Mouse (Mus musculus) kidney, postnatal 36 days (tissue): ENCODE measurements around the gene Mcl1.
"Not testable (repeated sequence)": the region's sequence is repeated elsewhere in the genome, so short reads cannot be mapped to it uniquely, and the experiment has no call there.

Source experiments
- DNase-seq, 2 experiments: peaks; one replicate each; pipeline ENCODE4 v3.0.0; 2021 to 2022; ENCODE audit warnings: mixed read lengths in 2 of 2

Mcl1 gene

GRCm38 (mm10) chr3:95668589-95669308 lies 10.2 kb downstream of the Mcl1 start:
- peak in 1 of 2 experiments; percentile 37 for DNase-seq

- no peak for DNase-seq
Observed at GRCm38 (mm10) chr3:95669309-95669665, 10.7 kb downstream of the Mcl1 start.

- not testable (repeated sequence) for DNase-seq
Observed at GRCm38 (mm10) chr3:95670419-95670818, 11.8 kb downstream of the Mcl1 start.

GRCm38 (mm10) chr3:95671201-95671600 lies 12.6 kb downstream of the Mcl1 start:
- DNase-seq, result no peak

DNA sequence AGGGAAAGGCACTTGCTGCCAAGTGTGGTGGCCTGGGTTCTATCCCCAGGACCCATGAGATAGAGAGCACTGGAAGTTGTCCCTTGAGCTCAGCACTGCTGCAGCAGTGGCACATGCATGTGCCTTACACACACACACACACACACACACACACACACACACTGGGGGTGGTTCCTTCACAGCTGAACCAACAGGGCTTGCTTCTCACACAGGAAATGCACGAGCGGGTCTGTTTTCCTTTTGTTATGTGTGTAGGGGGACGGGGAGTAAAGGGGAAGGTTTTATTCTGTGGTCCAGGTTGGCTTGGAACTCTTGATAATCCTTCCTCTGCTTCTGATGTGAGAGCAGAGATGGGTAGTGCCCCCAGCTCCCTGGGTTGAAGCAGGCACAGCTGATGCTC lies 13.9 kb downstream of the Mcl1 start:
- DNase-seq, result peak in 1 of 2 experiments; percentile 46

DNA sequence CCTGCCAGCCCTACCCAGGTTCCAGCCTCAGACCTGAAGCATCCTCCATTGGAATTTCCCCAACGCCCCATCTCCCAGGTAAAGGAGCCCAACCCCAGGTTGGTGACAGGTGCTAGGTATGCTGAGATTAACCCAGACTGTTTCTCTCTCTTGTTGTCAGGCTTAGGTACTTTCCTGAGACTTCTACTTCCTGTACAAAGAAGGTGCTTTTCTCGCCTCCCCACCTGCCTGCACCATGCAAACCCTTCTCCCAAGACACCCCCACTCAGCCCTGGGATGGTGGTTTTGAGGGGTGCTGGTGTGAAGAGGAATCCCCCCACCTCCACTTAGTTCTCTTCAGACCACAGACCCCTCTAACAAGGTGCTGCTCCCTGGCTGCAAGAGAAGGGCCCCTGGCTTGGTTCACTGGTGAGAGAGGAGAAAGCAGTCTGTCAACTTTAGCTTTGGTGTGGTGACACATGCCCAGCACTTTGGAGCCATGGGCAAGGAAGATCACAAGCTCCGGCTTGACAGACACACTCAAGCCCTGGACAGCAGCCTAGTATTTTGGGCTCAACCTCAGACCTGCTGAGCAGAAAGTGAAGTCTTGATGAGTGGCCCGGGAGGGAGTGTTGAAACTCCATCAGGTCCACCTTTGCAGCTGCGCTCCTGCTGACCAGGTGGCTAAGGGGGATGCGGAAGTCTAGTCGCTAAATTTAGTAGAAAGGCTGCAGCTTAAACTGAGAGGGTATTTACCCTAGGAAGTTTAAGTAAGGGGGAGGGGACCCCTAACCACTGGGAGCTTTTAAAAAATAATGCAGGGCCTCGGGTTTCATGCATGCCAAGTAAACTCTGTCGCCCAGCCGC lies 14.5 kb downstream of the Mcl1 start:
- DNase-seq, result no peak

- DNase-seq, result peak in 1 of 2 experiments; percentile 39
Observed at GRCm38 (mm10) chr3:95673707-95674211, 15.2 kb downstream of the Mcl1 start.

GRCm38 (mm10) chr3:95674236-95674635 lies 15.6 kb downstream of the Mcl1 start:
- peak; percentile 79 to 89 for DNase-seq

- peak; percentile 79 to 86 for DNase-seq
Observed at GRCm38 (mm10) chr3:95674812-95675211, 16.2 kb downstream of the Mcl1 start.

DNA sequence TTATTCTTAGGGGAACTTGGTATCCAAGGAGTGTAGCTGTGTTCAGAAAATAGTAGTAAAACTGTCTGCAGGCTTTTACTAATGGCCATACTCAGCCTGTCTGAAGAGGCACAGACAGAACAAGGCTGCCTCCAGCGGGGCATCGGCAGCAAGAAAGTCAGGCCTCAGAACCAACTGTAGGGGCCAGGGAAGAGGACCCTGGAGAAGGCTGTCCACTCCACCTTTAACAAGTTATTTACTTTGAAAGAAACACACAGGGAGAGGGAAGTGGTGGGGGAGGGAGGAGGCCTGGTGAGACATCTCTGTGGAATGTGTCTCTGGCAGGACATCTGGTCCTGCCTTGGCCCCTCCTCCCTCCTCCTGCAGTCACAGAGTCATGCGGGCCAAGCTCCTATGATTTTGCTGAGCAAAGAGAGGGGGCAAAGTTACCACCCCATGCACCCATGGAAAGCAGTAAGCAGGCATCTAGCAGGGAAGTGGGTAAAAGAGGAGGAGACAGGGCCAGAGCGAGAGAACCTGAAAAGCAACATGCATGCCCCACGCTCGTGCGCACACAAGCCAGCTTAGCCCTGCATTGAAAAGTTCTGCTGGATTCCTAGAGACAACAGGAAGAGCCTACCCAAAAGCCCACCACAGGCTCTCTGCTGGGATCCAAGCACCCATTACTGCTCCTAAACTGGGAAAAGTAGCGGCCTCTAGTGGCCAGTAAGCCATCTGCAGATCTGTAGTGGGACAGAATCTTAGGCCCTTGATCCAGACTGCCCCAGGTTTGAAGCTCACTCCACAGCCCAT lies 16.9 kb downstream of the Mcl1 start:
- DNase-seq, result peak; percentile 90 to 96

DNA sequence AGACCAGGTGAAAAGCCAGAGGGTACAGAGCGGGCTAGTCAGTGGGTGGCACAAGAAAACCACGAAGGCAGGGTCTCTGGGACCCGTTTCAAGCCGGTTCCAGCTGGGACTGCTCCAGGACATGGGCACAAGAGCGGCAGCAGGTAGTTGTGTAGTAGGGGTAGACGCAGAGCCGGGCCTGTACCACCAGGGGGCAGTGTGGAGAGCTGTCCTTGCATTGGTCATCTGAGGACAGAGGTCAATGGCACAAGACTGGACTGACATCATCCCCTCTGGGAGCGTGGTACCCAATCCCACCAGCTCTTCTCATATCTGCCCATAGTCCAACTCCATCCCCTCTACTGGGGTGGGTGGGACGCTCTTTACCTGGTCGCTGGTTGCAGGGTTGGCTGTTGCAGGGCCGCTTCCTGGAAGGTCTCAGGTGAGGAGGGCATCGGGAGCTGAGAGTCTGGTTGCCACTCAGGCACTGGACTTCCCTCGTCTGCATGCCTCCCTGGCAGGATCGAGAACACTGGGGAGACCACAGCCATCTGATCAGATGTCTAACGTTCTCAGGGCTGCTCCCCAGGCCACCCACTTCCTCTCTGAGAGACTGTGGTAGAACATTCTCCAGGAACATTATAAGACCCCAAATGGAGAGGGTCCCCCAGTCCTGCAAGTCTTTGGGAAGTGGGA lies 18.3 kb downstream of the Mcl1 start:
- DNase-seq, result peak; percentile 83 to 90

GRCm38 (mm10) chr3:95677420-95678090 lies 19.0 kb downstream of the Mcl1 start:
- no peak for DNase-seq

DNA sequence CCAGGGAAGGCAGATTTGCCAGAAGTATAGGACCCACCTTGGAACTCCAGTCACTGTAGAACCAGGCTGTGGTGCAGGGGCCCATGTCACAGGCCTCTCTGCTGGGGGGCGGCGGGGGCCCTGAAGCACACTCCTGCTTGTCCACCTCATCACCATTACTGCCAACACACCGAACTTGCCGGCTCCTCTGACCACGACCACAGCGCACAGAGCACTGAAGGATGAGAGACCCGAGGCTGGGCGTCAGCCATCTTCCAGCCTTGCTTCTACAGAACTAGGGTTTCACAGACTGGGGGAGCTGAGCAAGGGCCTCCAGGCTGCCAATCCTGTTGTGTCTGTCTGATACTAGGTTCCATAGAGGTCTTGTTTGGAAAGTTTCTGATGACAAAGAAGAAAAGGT lies 21.0 kb downstream of the Mcl1 start:
- DNase-seq, result no peak

DNA sequence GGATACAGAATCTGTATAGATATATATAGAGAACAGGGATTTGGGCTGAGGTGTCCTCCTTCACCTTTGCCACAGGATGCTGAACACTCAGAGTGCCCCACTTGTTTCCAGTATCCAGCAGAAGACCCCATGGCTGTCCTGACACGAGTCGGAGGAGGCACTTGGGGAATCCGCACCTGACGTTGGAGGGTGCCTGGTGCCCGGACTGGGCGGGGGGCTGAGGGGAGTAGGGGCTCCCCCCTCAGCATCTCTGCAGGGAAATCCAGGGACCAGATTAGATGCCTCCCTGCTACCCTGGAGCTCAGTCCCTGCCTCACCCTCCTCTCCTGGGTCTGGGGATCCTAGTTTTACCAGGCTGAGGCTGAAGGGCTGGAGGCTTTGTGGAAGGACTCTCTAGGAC lies 22.1 kb downstream of the Mcl1 start:
- no peak for DNase-seq

- DNase-seq, result no peak
Observed at GRCm38 (mm10) chr3:95681365-95681764, 22.8 kb downstream of the Mcl1 start.

- peak in 1 of 2 experiments; percentile 58 for DNase-seq
Observed at GRCm38 (mm10) chr3:95682878-95683277, 24.3 kb downstream of the Mcl1 start.

DNA sequence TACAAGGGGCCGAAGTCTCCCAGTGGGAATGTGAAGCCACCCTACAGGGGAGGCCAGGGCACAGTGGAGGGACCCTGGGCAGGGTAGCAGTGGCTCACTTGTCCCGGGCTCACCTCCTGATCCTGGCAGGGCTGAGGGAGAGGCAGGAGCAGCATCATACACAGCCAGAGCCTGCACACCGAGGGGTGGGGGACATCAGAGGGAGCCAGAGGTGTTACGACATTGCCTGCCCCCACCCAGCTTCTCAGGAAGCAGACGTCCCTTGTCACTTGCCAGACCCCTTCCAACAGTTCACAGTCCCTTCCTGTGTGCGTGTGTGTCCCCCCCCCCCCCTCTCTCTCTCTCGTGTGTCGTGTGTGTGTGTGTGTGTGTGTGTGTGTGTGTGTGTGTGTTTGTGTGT lies 26.3 kb downstream of the Mcl1 start:
- no peak for DNase-seq

DNA sequence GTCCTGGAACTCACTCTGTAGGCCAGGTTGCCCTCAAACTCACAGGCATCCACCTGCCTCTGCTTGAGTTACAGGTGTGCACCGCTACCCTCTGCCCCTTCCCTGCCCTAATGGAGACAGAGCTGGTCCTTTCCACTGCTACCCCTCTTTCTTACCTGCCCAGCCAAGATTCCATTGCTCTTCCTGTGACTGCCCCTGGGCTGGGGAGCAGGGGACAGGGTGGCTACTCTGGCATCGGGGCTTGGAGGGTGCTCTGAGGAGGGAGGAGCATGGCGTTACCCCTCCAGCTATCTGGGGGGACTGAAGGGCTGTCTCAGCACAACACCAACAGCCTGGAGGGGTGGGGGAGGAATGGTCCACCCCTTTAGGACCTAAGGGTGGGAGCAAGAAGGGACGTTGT lies 26.7 kb downstream of the Mcl1 start:
- no peak for DNase-seq

- DNase-seq, result no peak
Observed at GRCm38 (mm10) chr3:95685701-95686100, 27.1 kb downstream of the Mcl1 start.

DNA sequence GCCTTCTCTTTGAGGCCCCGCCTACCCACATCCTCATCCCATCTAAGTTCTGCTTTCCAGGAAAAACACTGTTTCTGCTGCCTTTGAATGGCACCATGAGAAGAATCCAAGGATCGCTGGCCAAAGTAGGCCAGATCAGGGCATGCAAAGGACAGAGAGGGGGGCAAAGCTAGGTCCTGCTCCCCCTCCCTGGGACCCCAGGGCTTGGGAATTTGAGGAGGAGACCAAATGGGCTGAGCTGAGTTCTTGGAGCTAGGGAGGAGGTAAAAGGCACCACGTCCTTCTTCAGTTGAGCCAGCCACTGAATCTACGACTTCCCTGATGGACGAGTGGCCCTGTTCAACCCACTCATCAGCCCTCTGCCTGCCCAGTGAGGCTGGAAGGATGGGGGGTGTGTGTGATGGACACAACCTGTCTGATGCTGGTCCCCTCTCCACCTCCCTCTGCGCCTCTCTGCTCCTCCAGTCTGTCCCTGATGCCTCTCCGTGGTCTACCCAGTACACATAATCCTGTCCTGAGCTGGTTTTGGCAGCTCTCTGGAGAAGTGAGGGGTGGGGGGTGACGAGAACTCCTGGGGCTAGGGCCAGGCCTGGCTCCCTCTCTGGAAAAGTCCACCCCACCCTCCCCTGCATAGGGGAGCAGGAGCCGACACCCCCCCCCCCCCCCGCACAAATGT lies 28.0 kb downstream of the Mcl1 start:
- DNase-seq, result no peak

DNA sequence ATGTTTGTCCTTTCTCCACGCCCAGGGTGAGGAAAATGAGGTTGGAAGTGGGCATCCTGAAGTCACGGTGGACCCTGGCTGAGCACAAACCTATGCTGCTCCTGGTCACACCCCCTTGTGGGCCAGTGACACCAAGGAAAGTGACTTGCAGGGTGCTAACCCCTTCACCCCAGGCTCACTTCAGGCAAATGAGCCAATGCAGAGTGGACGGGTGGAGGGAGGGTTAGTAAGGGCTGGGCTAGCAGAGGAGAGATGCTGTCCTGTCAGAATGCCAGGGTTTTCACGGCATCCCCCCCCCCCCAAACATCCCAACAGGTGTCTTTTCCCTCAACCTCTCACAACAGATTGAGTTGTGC lies 28.6 kb downstream of the Mcl1 start:
- no peak for DNase-seq
